Mouse (Mus musculus) left cerebral cortex, adult 11 months (tissue): ENCODE measurements around the gene Ptpre.
"Not testable (repeated sequence)": the region's sequence is repeated elsewhere in the genome, so short reads cannot be mapped to it uniquely, and the experiment has no call there.

ENCODE experiments used
- DNase-seq: peaks from one replicate; pipeline ENCODE4 v3.0.0; 2022; ENCODE audit warnings: low spot score

The Ptpre gene

DNA sequence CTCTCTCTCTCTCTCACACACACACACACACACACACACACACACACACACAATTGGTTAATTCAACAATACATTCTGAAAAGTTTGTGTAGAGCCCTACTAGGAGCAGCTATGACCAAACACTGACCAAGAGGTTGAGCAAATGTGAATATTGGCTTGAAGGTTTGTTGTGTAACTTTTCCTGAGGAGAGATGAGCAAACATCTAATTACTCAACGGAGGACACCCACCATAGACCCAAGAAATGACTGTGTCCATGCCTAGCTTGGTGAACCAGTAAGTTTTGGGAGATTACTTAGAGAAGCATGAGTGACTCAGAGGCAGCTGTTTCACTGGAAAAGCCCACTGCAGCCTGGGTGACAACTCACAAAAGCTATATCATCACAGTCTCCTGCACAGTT lies 107.2 kb downstream of the Ptpre start:
- no peak for DNase-seq

DNA sequence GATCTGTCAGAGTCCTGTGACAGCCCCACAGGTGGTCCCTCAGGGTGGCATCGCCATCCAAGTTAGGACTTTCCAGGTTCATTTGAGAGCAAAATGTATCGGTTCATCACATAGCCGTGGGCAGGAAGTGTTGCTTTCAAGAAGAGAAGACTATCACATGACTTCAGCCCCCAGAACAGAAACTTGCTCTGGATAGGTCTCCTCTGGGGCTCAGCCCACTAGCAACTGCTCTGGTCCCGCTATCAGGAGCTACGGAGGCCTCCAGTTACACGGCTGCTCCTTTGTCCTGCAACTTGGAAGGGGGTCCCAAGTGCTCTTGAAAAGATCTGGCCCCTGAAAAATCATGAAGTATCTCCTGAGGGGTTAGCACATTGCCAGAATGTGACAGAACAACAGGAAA lies 109.7 kb downstream of the Ptpre start:
- no peak for DNase-seq

DNA sequence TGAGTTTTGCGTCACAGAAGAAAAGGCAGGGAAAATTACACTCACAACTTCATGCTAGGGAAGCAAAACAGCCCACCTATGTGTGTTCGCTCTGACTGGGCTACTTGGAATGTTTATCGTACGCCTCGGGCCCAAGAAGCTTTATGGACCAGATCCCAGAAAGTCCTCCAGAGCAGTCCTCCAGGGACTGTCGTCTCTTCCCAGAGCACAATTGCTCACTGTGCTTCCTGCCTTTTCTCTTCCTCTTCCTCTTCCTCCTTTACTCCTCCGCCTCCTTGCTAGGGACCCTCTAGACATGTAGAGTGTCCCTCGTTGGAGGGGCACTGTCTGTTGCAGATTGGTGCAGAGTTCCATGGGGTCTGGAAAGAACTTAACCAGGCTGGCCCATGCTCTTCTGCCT lies 111.5 kb downstream of the Ptpre start:
- no peak for DNase-seq

DNA sequence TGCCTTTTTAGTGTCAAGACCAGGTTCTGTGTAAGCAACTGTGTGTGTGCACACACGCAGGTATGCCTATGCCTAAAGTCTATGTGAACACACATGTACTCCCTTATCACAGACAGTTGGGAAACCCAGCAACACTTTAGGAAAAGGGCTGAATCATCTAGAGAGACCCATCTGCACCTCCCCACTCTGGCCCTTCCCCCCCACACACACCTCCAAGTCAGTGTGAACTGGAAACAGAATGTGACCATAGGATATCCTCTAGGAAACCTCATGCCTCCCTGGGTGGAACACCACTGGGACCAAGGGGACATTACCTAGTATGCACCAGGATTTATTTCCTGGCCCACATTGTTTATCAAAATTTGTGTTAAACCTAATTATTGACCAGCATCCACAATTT lies 112.0 kb downstream of the Ptpre start:
- DNase-seq, result no peak

DNA sequence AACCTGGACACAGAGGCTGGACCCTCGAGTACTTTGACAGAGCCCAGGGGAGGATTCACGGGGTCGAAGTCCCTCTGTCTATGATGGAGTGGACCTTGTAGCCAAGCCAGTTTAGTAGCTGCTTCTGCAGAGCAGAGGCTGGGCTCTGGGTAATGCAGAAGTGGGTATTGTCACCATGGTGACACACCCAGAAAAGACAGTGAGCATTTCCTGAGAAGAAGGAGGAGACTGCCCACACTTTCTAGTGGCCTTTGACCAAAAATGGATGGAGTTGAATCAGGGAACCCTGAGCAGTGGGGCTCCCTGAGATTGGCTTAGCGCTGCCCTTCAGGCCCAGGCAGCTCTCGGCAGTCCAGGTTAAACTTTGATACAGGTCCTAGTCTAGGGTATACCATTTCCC lies 112.8 kb downstream of the Ptpre start:
- DNase-seq, result no peak

DNA sequence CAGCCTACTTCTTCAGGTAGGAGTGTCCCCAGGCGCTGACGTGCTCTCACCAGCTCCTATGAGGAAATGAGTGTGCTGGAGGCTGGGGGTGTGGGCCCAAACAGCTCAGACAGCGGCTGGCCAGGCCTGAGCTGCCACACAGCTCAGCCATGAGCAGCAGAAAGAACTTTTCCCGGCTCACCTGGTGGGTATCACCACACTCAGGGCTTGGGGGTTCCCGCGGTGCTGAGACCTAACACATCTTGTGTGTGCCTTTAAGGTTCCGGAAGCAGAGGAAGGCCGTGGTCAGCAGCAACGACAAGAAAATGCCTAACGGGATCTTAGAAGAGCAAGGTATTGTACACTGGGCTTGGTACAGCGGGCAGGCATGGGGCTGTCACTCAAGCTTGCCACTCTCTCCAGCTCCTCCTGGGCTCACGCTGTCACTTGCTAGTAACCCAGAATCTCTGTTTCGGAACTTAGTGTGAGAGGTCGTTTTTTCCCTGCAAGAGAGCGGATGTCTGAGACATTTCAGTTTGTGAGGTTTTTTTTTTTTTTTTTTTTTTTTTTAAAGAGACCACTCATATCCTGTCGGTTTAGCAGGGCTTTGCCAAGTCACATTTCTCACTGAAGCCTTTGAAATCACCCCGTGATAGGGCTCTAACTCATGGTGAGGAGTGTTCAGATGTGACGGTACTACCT lies 114.7 kb downstream of the Ptpre start:
- DNase-seq, result no peak

DNA sequence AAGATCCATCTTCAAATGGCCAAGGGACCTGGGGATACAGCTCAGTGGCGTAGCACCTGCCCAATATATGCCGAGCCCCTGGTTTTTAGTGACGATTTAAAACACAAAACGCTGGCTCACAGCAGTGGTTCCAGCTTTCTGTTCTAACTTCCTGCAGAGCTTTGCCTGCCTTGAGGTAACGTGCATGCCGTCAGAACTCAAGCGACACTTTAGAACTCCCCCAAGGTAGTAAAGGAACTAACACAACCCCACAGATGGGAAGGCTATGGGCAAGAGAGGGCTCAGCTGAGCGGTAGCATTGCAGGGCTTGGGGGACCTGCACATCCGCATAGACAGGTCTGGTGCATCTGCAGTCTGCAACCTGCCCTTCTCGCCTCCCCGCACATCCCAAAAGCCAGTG lies 115.5 kb downstream of the Ptpre start:
- DNase-seq, result no peak

DNA sequence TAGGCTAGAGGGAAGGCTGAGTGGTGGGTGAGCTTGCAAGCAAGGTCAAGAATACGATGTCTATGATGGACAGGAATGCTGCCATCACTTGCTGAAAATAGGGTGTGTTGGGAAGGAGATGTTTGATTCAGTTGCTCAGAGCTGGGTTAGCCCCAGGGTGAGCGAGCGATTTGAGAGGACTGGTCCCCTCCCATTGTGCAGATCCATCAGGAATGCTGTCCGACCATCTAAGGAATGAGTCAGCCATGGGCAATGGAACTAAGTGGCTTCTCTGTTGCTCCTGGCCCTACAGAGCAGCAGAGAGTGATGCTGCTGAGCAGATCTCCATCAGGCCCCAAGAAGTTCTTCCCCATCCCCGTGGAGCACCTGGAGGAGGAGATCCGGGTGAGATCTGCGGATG lies 116.3 kb downstream of the Ptpre start:
- no peak for DNase-seq

DNA sequence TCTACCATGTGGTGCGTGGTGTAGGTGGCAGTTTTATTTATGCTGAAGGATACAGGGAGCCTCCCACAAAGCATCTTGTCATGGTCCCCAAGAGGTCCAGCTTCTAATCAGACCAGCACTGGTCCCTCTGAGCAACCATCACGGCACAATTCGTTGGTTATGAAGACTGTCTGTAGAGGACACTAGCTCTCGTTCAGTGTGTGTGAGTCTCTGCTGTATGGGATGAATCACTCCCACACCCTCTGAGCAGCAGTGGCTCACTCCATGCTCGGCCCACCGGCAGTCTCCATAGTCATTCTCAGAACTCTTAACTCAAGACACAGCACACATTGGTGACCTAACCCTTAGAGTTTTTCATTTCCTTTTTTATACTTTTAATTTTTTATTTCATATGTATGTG lies 117.0 kb downstream of the Ptpre start:
- no peak for DNase-seq

DNA sequence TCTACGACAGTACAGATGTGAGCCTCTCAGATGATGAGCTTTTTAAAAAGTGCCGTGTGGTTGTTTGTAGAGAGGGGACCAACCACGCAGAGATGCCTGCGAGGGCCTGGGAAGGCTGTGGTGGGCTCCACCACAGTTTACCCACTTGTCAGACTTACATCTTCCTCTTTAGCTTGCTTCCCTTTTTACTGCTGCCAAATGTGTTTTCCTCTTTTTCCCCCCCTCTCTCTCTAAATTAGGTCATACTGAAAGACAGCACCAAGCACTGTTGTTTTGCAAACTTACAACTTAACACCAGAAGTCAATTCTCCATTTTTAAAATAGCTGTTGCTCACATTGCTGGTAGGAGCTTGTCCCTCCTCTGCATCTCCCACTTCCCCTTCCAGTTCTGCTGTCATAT lies 117.8 kb downstream of the Ptpre start:
- no peak for DNase-seq

DNA sequence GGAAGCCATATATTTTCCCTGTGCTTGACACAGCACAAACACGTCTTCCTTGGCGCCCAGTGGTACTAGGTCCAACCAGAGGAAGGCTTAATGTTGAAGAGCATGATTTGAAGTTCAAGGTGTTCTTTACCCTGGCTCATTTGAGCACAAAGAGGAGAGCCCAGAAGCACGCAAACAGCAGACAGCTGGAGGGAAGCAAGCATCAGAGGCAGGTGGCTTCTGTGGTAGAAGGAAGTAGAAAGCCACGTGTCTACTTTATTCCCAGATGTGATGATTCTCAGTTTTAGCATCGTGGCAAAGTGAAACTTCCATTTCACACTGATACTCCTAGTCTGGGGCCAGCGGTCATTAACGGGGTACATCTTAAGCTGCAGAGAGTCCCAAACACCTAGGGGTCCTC lies 120.9 kb downstream of the Ptpre start:
- DNase-seq, result no peak

DNA sequence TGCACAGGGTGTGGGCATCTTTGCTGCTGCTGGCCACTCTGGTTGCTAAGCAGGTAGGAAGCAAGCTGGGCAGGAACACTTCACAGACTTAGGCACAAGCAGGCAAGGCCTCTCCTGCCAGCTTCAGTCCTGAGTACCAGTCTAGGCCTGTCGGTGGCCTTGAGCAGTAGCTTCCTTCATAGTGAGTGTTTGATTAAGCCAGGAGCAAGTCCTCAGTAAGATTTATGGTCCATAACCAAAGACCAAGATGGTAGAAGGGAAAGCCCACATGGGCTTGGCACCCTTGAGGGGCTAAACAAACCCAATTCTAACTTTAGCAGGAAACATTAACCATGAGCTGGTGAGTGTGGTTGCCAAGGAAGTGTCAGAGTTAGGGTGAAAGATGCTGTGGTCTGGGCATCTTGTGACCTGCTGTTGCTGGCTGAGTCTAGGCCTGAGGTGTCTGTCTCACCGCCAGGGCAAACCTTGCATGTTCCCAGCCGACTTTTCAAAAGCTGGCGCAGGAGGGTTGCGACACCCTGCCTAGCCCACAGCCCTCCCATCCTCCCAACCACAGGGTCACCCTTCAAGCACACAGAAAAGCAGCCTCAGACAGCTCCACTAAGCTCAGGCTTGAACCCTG lies 122.1 kb downstream of the Ptpre start:
- DNase-seq, result no peak

DNA sequence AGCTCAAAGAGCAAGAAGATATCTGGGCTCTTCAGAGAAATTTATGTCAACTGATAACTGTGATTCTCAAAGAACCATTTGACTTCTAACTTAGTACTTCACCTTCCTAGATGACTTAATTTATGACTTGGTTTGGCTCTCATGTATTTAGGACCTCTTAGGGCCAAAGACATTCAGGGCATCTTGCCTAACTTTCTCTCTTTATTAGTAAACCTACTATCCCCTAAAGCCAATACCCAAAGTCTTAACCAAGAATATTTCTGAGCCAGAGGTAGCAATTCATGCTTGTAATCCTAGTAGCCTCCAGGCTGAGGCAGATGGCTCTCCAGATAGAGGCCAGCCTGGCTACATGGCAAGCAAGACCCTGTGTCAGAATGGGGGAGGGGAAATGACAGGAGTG lies 123.0 kb downstream of the Ptpre start:
- no peak for DNase-seq

DNA sequence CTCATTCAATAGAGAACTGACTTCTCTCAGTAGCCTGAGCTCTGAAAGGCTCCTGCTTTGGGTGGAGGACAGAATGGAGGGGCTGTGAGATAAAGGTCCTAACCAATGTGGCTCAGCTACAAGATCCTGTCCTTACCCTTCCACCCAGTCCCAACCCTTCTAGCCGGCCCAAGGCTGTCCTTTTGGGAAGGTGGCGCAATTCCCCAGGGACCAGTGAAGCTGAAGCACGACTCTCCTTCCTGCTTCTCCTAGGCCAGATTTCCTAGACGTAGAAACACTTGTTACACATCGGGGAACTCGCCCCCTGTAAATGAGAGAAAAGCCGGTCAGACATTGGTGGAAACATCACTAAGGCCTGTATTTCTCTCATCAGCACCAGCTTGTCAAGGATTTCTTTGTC lies 126.9 kb downstream of the Ptpre start:
- DNase-seq, result no peak

DNA sequence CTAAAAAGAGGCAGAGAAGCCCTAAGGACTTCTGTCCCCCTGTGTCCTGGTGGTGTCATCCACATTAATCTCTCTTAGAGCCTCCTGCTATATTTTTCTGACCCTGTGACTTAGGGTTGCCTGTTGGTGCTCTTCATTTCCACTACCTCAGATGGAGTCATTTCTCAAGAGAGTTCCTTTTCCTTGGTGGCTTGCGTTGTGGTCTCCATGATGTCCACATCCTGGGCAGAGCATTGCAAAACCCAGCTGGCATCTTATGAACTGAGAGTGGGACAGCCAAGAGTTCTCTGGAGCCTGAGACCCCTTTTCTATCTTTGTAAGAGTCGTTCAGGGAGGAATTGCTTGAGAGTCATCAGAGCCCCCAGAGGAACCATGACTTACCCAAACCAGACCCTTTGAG lies 129.0 kb downstream of the Ptpre start:
- DNase-seq, result no peak

DNA sequence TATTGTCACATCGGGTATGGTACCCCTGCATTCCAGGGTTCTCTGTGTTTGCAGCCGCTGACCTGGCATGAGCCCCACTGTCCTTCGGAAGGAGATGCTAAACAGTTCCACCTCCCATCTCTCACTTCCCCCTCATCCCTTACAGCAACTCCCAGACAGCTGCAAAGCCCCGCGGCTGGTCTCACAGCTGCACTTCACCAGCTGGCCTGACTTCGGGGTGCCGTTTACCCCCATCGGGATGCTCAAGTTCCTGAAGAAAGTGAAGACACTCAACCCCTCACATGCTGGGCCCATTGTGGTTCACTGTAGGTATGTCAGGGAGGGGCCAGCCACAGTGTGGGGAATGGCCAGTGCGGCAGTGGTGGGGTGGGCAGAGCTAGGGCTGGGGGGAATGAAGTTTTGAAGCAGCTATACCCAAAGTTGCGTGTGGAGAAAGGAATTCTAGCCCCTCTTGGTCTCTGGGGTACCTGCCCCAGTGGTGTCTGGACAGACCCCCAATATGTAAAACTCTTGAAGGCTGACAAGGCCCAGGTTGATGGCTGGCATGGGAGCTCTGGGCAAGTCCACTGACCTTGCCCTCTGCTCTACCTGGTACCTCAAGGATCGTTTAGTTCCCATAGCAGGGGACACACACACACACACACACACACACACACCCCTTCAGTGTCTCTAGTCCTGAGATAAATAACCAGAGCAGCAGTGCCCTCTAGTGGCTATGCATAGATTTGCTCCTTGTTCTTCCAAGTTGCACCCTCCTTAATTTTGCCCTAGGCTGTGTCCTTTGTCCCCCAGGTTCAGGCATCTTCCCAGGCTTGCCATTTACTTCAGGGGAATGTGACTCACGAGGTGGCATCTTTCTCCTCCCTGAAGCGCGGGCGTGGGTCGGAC lies 131.8 kb downstream of the Ptpre start:
- peak; percentile 42 for DNase-seq

DNA sequence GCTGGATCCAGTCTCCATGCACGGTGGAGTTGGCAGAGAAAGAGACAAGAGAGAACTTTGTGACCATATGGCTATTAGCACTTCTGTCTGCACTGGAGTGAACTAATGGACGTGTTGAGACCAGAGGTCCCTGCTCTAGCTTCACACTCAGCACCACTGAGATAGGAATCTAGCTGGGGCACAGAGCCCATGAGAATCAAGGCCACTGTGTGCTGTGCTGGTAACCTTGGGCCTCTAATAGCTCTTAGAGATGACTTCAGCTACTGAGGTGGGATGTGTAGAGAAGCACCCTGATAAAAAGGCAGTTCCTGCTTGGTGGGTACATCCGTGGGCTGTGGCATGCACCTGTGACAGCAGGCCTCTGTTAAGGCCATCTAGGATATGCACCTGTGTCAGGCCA lies 136.3 kb downstream of the Ptpre start:
- no peak for DNase-seq

DNA sequence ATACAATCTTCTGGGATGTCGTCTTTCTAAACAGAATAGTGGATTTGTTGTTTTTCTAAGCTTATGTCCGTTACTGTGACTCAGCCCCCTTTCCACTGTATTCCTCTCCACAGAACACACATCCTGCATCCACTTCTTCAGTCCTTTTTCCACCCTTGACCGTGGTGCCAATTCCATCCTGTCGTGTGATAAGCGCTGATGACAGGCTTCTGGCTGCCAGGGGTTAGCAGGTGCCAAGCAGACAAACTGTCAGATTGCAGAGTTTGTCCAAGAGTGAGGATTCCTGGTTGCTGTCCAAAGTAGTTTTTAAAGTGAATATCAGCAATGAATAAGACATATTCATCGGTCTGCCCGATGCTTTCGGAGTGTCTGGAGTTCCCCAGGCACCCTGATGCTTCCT lies 139.4 kb downstream of the Ptpre start:
- DNase-seq, result no peak

DNA sequence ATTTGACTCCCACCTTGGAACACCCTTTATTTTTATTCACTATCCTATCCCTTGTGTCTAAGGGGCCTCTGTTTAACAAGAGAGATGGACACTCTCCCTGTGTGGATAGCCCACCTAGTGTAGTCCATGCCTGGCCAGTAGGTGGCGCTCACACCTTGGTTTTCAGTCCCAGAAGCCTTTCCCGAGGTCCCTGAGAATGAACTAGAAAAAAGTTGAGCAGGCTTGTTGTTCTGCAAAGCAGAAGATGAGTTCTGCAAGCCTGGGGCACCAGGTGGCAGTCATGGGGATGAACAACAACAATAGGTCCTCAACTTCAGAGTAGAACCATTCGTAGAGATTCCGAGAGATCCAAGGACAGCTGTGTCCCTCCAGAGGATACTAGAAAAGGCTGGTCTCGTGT lies 143.1 kb downstream of the Ptpre start:
- no peak for DNase-seq

DNA sequence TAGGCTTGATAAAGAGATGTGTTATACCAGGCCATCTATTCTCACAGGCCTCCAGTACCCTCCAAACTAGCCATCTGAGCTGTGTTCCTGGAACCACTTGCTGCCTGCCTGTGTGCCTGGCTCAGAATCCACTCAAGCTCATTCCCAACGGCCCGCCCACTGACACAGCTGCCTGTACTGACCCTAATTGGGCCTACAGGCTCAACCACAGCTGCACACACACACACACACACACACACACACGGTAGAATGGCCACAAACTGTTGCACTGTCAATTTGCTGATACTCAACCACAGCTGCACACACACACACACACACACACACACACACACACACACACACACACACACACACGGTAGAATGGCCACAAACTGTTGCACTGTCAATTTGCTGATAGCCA lies 146.8 kb downstream of the Ptpre start:
- DNase-seq, result not testable (repeated sequence)

DNA sequence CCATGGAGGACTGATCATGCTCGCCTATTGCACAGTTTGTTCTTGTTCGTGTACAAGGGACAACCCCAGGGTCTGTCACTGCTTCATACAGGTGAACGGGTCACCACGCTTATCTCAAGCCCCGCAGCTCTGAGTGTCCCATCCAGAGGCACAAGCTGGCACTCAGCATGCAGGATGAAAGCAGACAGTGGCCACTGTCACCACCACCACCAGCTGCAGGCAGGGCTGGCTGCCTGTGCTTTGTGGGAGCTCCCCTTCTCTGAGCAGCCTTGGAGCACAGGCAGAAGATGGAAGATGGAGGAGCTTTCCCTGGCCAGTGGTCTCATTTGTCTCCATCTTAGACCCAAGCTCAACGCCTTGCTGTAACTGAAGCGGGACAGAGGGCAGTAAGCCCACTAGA lies 147.7 kb downstream of the Ptpre start:
- DNase-seq, result no peak

DNA sequence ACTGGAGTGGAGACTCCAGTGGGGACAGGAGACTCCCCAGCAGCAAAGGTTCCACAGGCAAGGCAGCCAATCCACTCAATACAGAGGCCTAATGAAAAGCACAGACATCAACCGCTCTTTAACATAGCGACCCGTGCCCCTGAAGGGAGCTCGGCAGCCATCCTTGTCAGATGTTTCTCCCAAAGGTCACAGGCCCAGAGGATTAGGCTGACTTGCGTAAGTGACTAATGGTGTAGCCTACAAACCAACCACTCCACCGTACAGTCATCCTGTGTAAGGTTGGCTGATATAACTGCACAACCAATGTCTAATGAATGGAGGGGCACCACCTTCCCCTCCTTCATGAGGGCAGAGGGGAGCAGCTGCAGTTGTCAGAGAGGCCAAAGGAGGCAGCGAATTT lies 152.1 kb downstream of the Ptpre start:
- no peak for DNase-seq

DNA sequence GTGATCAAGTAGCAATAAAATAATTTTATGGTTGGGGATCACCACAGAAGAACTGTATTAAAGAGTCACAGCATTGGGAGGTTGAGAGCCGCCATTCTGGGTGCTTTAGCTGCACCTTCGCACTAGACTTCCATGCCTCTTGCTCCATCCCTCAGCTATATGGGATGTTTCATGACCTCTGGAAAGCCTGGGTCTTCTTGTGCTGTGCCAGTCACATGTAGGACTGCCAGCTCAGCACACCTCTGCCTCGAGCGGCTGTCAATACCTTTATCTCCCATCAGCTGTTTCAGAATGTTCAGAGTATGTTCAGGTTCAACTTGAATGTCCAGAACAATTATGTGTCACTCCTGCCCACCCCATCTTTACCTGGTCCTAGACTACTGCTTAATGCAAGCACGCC lies 154.7 kb downstream of the Ptpre start:
- no peak for DNase-seq
